Mouse (Mus musculus): Measurements from ENCODE around the gene Ppp1r9b. TPM values are rescaled to one million over a fixed set of nuclear protein-coding genes. Genes with fewer than 3 reads are reported as not detected.
A peak's percentile ranks its signal among the peaks of the same experiment; 100 is the strongest.

Gene Ppp1r9b
- polyA plus RNA-seq, 1 experiment = 61.7 TPM

- Histone ChIP-seq H3K4me1 (ENCODE audit: control insufficient read depth, insufficient read depth, low read length) (no peaks in the 10 kb centered on the region), H3K27ac (ENCODE audit: insufficient read depth, low read length) (no peak overlapping the region), H3K4me3 (ENCODE audit: insufficient read depth, low read length) (no peak overlapping the region)
- TF ChIP-seq POLR2A (IDR thresholded peaks at IDR 0.05; ENCODE audit: low read depth, low read length) = no peak
- TF ChIP-seq CTCF (IDR thresholded peaks at IDR 0.05; ENCODE audit: borderline replicate concordance, insufficient read depth, low read length) = no peak
Observed at GRCm38 (mm10) chr11:94973313-94973712, 17.5 kb upstream of the Ppp1r9b start.

DNA sequence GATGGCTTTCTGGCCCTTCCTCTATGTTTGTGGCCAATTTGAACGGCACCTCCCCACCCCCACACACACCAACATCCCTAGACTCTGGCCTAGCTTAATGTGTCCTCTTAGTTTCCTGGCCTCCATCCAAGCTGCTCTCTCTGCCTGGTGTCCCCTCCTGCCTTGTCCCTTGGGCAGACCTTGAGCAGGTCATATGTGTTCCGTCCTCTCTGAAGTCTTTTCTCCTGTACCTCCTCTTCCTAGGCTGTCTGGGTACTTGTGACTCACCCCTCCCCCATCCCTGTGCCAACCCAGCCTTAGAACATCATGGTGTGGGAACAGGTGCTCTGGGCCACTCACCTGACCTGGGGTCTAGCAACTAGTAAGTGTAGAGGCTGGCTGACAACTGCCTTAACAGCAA is 15.9 kb upstream of the Ppp1r9b start:
- Histone ChIP-seq H3K4me3 (ENCODE audit: insufficient read depth, low read length) (no peak overlapping the region), H3K27ac (ENCODE audit: insufficient read depth, low read length) (no peak overlapping the region), H3K4me1 (ENCODE audit: control insufficient read depth, insufficient read depth, low read length) (no peaks in the 10 kb centered on the region)
- TF ChIP-seq POLR2A (IDR thresholded peaks at IDR 0.05; ENCODE audit: low read depth, low read length) = no peak

- H3K4me3 ChIP-seq (ENCODE audit: insufficient read depth, low read length) = no peak within 1 kb of the TSS
- TF ChIP-seq CTCF (IDR thresholded peaks at IDR 0.05; ENCODE audit: borderline replicate concordance, insufficient read depth, low read length) = no peak
- H3K4me1 ChIP-seq (ENCODE audit: control insufficient read depth, insufficient read depth, low read length) = no peaks in the 10 kb centered on the region
- H3K27ac ChIP-seq (ENCODE audit: insufficient read depth, low read length) = no peak within 1 kb of the TSS
Observed at GRCm38 (mm10) chr11:94976199-94976598, 14.6 kb upstream of the Ppp1r9b start, which contains the start of gene Sgca. Gene Sgca, minus strand, starts transcription at chr11:94976327.

DNA sequence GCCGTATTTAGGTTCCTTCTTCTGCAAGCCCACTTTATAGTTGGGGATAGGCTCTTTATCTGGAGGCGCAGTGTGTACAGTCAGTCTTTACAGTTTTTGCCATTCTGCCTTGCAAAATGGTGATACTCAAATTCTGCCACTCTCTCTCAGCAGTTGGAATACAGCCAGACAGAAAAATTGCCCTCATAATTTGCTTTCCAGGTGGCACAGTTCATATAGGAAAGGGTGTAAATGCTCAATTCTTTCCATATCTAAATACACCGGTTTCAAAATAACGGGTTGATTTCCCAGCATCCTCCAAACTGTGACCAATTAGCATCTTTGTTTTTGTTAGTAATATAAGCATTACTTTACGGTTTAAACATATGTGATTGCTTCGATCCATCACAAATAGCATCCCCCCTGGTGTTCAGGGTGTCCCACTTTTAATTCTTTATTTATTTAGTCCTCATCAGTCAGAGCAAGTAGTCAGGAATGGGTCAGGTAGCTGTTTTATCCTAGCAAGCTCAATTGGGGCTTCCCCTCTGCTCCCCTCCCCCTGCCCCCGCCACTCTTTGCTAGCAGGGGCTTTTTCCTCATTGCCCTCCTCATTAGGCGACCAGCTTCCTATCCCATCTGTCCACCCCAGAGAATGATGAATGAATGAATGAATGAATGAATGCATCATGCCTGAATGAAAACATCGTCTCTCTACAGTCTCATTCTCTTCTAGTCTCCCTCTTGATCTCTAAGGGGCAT is 12.5 kb upstream of the Ppp1r9b start:
- TF ChIP-seq POLR2A (IDR thresholded peaks at IDR 0.05; ENCODE audit: low read depth, low read length) (no peak), CTCF (IDR thresholded peaks at IDR 0.05; ENCODE audit: borderline replicate concordance, insufficient read depth, low read length) (no peak)
- Histone ChIP-seq H3K4me1 (ENCODE audit: control insufficient read depth, insufficient read depth, low read length) (no peaks in the 10 kb centered on the region), H3K4me3 (ENCODE audit: insufficient read depth, low read length) (no peak overlapping the region), H3K27ac (ENCODE audit: insufficient read depth, low read length) (no peak overlapping the region)

- Histone ChIP-seq H3K4me1 (ENCODE audit: control insufficient read depth, insufficient read depth, low read length) (no peaks in the 10 kb centered on the region), H3K4me3 (ENCODE audit: insufficient read depth, low read length) (no peak overlapping the region), H3K27ac (ENCODE audit: insufficient read depth, low read length) (no peak overlapping the region)
- TF ChIP-seq POLR2A (IDR thresholded peaks at IDR 0.05; ENCODE audit: low read depth, low read length) (peak; percentile 73), CTCF (IDR thresholded peaks at IDR 0.05; ENCODE audit: borderline replicate concordance, insufficient read depth, low read length) (peak; percentile 87)
Observed at GRCm38 (mm10) chr11:94978947-94979346, 11.9 kb upstream of the Ppp1r9b start.

DNA sequence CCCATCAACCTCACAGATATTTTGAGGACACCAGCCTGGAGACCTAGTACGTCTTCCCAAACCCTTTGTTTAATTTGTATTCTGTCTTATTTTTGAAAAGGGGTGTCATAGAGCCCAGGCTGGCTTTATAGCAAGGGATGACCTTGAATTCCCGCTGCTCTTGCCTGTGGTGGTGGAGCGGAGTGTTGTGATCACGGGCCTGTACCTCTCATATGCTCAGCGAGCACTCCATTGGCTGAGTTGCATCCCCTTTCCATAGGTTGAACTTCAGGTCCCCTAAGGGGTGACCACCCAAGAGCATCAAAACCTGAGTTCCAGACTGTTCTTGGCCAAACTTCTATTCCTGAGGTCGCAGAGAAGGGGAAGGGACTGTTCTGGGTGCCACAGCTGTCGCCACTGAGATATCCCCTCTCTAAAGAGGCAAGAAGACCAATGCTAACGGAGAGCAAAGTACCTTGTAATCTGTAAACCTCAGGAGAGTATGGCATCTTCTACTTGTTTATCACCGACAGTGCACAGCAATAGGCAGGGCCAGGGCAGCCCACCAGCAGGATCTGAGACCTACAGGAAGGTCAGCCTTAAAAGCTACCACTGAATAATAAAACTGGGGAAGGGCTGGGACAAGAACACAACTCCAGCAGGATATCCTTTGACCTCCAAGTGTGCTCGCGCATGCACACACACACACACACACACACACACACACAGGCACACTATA is 11.2 kb upstream of the Ppp1r9b start:
- Histone ChIP-seq H3K27ac (ENCODE audit: insufficient read depth, low read length) (no peak overlapping the region), H3K4me1 (ENCODE audit: control insufficient read depth, insufficient read depth, low read length) (no peaks in the 10 kb centered on the region), H3K4me3 (ENCODE audit: insufficient read depth, low read length) (no peak overlapping the region)
- no peak for TF ChIP-seq POLR2A (IDR thresholded peaks at IDR 0.05; ENCODE audit: low read depth, low read length)
- no peak for TF ChIP-seq CTCF (IDR thresholded peaks at IDR 0.05; ENCODE audit: borderline replicate concordance, insufficient read depth, low read length)

GRCm38 (mm10) chr11:94985140-94985539 is 5.7 kb upstream of the Ppp1r9b start:
- Histone ChIP-seq H3K4me1 (ENCODE audit: control insufficient read depth, insufficient read depth, low read length) (peaks cover 4% of the 10 kb centered on the region; the same call in 1 of the 2 replicates), H3K27ac (ENCODE audit: insufficient read depth, low read length) (no peak overlapping the region), H3K4me3 (ENCODE audit: insufficient read depth, low read length) (no peak overlapping the region)
- no peak for TF ChIP-seq CTCF (IDR thresholded peaks at IDR 0.05; ENCODE audit: borderline replicate concordance, insufficient read depth, low read length)

DNA sequence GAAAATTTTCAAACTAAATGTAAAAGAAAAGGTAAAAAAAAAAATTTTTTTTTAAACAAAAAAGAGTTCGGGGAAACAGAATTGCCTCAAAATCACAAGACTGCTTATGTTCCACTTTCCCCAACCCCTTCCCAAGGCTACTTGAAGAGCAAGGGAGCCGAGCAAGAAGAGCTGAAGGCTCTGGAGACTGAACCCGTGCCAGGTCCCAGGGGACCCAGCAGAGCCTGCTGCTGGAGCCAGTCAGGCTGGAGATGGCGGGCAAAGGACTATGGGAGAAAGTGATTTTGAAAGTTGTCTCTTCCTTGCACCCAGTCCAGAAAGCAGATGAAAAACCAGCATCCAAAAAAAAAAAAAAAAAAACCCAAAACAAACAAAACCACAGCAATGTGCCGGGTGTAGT is 5.0 kb upstream of the Ppp1r9b start:
- Histone ChIP-seq H3K27ac (ENCODE audit: insufficient read depth, low read length) (no peak overlapping the region), H3K4me3 (ENCODE audit: insufficient read depth, low read length) (no peak overlapping the region), H3K4me1 (ENCODE audit: control insufficient read depth, insufficient read depth, low read length) (peaks cover 5% of the 10 kb centered on the region; the same call in 1 of the 2 replicates)
- TF ChIP-seq POLR2A (IDR thresholded peaks at IDR 0.05; ENCODE audit: low read depth, low read length) (no peak), CTCF (IDR thresholded peaks at IDR 0.05; ENCODE audit: borderline replicate concordance, insufficient read depth, low read length) (no peak)

GRCm38 (mm10) chr11:94986435-94986834 is 4.4 kb upstream of the Ppp1r9b start:
- no peak overlapping the region for H3K27ac ChIP-seq (ENCODE audit: insufficient read depth, low read length)
- H3K4me1 ChIP-seq (ENCODE audit: control insufficient read depth, insufficient read depth, low read length) = peaks cover 5% of the 10 kb centered on the region; the same call in 1 of the 2 replicates
- H3K4me3 ChIP-seq (ENCODE audit: insufficient read depth, low read length) = no peak overlapping the region
- TF ChIP-seq POLR2A (IDR thresholded peaks at IDR 0.05; ENCODE audit: low read depth, low read length) (no peak), CTCF (IDR thresholded peaks at IDR 0.05; ENCODE audit: borderline replicate concordance, insufficient read depth, low read length) (no peak)

- Histone ChIP-seq H3K27ac (ENCODE audit: insufficient read depth, low read length) (no peak overlapping the region), H3K4me1 (ENCODE audit: control insufficient read depth, insufficient read depth, low read length) (peaks cover 5% of the 10 kb centered on the region; the same call in 1 of the 2 replicates), H3K4me3 (ENCODE audit: insufficient read depth, low read length) (no peak overlapping the region)
- TF ChIP-seq CTCF (IDR thresholded peaks at IDR 0.05; ENCODE audit: borderline replicate concordance, insufficient read depth, low read length) (no peak), POLR2A (IDR thresholded peaks at IDR 0.05; ENCODE audit: low read depth, low read length) (no peak)
Observed at GRCm38 (mm10) chr11:94987341-94987740, 3.5 kb upstream of the Ppp1r9b start.

Measured in embryonic fibroblast, embryonic 13.5 days (primary cell).